Mouse (Mus musculus) cortical plate, adult 2 months (tissue): ENCODE data around the gene Lrrc8d.

ENCODE experiments used
- CTCF ChIP-seq: fragments of 200-500 bp; IDR thresholded peaks from 2 replicates; pipeline ENCODE4 v1.5.1; 2011; ENCODE audit warnings: mild to moderate bottlenecking, control low read depth, low read length; ENCODE audit not compliant: insufficient read depth; ENCODE audit errors: extremely low read depth
- POLR2A ChIP-seq: fragments of 200-500 bp; IDR thresholded peaks from 2 replicates; pipeline ENCODE4 v1.6.1; 2011; ENCODE audit warnings: mild to moderate bottlenecking, low read length, control low read depth; ENCODE audit not compliant: insufficient read depth; ENCODE audit errors: extremely low read depth

DNA sequence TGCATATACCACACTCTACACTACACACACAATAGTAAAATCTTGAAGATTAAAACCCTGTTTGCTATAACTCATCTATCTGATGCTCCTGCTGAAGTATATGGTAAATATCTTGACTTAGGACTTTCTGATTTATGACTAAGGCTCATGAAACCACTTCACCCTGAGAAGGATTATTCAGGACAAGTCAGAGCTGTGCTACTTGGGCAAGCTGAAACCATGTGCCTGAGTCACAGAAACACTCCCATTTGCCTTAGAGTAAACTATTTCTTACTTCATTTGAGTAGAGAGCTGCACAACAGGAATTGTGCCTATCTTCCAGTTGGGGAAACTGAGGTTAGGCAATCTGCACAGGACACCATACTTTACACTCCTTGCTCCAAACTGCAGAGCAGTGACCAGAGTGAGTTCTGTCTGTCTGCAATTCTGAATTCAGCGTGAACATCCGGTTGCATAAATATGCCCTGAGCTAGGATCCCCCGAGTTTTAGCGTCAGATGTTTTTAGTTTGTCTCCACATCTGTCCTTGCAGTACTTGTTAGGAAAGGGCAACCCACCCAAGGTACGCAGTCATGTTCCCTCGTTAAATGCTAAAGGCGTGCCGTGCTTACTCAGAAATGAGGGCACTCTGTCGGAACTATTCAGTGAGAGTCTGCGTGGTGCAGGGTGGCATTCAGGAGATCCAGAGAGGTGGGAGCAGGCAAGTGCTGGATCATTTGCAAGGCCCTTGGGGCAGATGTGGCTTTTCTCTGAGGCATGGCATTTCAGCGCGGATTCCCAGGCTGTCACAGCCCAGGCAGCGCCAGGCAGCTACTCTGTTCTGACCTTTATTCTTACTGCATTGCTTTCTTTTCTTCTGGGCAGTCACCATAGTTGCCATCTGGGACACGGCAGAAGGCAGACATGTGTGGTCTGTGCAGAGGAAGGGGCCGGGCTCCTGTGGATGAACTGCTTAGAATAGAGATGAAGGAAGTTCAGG is 123.0 kb downstream of the Lrrc8d start:
- TF ChIP-seq POLR2A (no peak), CTCF (no peak)
